Mouse (Mus musculus) heart, embryonic 12.5 days (tissue): ENCODE results near the gene Tcf7l2. TPM values are rescaled to one million over a fixed set of nuclear protein-coding genes. Genes with fewer than 3 reads are reported as not detected.

Source experiments
- ATAC-seq: fragments of 200-750 bp; cut with Nextera tagmentation; 2 replicates; pipeline ENCODE4 v1.8.0; 2017; ENCODE audit warnings: moderate TSS enrichment, moderate library complexity; ENCODE audit not compliant: insufficient number of reproducible peaks, low FRiP score
- H3K27ac ChIP-seq: fragments of 300-500 bp; sonication (generic); 2 replicates; pipeline ENCODE4 v1.5.1; 2016; ENCODE audit warnings: mild to moderate bottlenecking, moderate library complexity; ENCODE audit not compliant: poor library complexity, severe bottlenecking
- H3K27me3 ChIP-seq: fragments of 300-500 bp; sonication (generic); replicated peaks from 2 replicates; pipeline ENCODE4 v1.6.1; 2016; ENCODE audit warnings: mild to moderate bottlenecking, moderate library complexity
- H3K36me3 ChIP-seq: fragments of 300-500 bp; sonication (generic); 2 replicates; pipeline ENCODE4 v1.6.1; 2016; ENCODE audit warnings: mild to moderate bottlenecking, moderate library complexity
- H3K4me1 ChIP-seq: fragments of 300-500 bp; sonication (generic); replicated peaks from 2 replicates; pipeline ENCODE4 v1.6.1; 2016; ENCODE audit warnings: mild to moderate bottlenecking
- H3K4me2 ChIP-seq: fragments of 300-500 bp; sonication (generic); 2 replicates; pipeline ENCODE4 v1.6.1; 2016; ENCODE audit warnings: mild to moderate bottlenecking, moderate library complexity
- H3K4me3 ChIP-seq: fragments of 300-500 bp; sonication (generic); 2 replicates; pipeline ENCODE4 v1.5.1; 2016; ENCODE audit warnings: mild to moderate bottlenecking
- H3K9ac ChIP-seq: fragments of 300-500 bp; sonication (generic); 2 replicates; pipeline ENCODE4 v1.6.1; 2016; ENCODE audit warnings: mild to moderate bottlenecking, moderate library complexity
- H3K9me3 ChIP-seq: fragments of 300-500 bp; sonication (generic); replicated peaks from 2 replicates; pipeline ENCODE4 v1.6.1; 2016; ENCODE audit warnings: mild to moderate bottlenecking, moderate library complexity
- WGBS: fragments of 180-500 bp; shearing (Covaris S2); methylation state at CpG from one replicate; pipeline ENCODE4 v1.1.7; 2016; 5-methylcytosine and 5-hydroxymethylcytosine counted together
- polyA plus RNA-seq: library from polyadenylated mRNA; unstranded; fragments of >200 nt; fragmentation: Nextera tagmentation; extraction: Ambion mirVana; gene quantifications from 2 replicates; pipeline ENCODE4 v1.2.1, GENCODE M21; 2016

Tcf7l2 gene
- polyA plus RNA-seq, 1 experiment from 2014 or later: 59.7 TPM

DNA sequence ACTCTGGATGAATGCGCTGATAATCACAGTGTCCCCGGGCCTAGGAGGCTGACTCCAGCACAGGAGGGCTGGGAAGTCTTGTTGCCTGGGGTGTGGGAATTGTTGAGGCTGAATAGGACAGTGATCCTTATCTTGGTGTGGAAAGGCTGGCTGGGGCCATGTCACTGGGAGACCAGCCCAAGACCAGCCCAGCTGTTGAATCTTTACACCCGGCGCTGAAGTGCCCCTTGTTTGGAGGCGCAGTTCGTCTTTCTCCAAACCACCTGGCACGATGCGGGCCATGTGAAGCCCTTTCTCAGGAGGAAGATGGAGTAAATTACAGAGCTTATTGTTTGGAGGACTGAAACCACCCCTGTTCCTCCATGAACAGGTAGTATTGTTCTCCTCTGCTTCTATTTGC, 15.1 kb downstream of the Tcf7l2 start:
- H3K27ac ChIP-seq: peak overlapping the region; percentile 70
- H3K4me1 ChIP-seq: peaks cover 65% of the 10 kb centered on the region
- H3K27me3 ChIP-seq: no peaks in the 10 kb centered on the region
- H3K9ac ChIP-seq: no peak overlapping the region
- 48% methylated on average over 8 of the region's 8 CpGs for WGBS
- H3K36me3 ChIP-seq: peaks cover 4% of the 10 kb centered on the region; the same call in 1 of the 2 replicates
- H3K9me3 ChIP-seq: no peaks in the 10 kb centered on the region
- no peak overlapping the region for H3K4me3 ChIP-seq
- peak overlapping the region; percentile 42; the same call in 1 of the 2 replicates for H3K4me2 ChIP-seq
- no peak for ATAC-seq

DNA sequence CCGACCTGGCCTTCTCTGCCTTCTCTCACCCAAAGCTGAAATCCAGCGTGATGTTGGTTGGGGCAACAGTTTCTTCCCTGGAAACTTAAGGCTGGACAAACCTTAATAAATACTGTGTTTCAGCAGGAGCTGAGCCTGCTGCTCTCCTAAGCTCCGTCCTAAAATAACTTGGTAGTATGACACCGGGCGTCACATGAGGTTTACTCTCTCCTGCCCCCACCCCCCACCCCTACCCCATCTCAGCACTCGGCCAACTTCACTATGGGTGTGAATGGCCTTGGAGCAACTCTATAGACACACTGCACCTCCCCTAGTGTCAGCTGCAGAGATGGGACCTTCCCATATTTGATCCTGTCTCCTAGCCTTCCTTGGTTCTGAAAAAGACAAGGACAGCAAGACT, 15.8 kb downstream of the Tcf7l2 start:
- Histone ChIP-seq H3K9me3 (peaks cover 3% of the 10 kb centered on the region), H3K36me3 (peaks cover 8% of the 10 kb centered on the region), H3K9ac (no peak overlapping the region), H3K4me1 (peaks cover 61% of the 10 kb centered on the region), H3K27me3 (no peaks in the 10 kb centered on the region), H3K4me2 (peak overlapping the region; percentile 42), H3K4me3 (no peak overlapping the region), H3K27ac (peak overlapping the region; percentile 70)
- ATAC-seq: peak; percentile 19; the same call in 1 of the 2 replicates
- WGBS: 56% methylated on average over 6 of the region's 6 CpGs

DNA sequence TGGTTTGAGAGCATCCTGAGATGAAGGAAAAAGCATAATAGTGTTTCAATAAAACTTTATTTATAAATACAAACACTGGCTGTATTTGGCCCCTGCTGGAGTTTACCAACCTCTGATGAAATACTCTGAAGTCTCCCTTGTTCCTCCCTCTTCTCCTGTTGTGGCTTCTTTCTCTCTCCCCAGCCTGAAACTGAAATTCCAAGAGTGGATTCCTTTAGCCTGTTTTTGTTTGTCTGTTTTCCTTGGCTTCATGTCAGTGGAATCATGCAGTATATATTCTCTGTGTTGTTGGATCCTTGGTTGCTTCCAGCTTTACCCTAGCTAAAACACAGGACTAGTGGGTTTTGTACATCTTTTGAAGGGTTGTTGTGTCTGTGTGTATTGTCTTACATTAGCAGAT, 16.5 kb downstream of the Tcf7l2 start:
- Histone ChIP-seq H3K4me3 (no peak overlapping the region), H3K4me1 (peaks cover 61% of the 10 kb centered on the region)
- no peak for ATAC-seq

DNA sequence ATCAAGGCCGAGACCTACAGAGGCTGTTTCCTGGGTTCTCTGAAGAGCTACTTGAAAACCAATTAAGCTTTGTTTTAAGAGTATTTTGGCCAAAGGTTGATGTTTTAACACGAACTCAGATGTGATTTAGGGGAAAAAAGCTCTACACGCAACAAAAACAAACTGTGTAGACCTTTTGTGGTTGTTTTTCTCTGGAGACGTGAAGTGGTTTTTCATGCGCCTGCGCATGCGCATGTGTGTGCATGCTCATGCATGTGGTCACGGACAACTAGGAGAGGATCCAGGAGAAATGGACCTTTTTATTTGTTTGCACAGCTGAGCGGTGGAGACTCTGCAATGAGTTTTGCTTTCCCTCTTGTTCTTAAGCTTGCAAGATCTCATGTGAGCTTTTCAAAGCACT, 17.4 kb downstream of the Tcf7l2 start:
- Histone ChIP-seq H3K4me1 (peaks cover 65% of the 10 kb centered on the region), H3K36me3 (peaks cover 12% of the 10 kb centered on the region), H3K4me2 (no peak overlapping the region), H3K4me3 (no peak overlapping the region), H3K27me3 (no peaks in the 10 kb centered on the region), H3K9me3 (peaks cover 4% of the 10 kb centered on the region), H3K9ac (no peak overlapping the region), H3K27ac (no peak overlapping the region)
- ATAC-seq: no peak
- WGBS: 91% methylated on average over 9 of the region's 9 CpGs

More for the DNA sequence above, 16.5 kb downstream of the Tcf7l2 start:
- Histone ChIP-seq H3K27me3 (no peaks in the 10 kb centered on the region), H3K36me3 (peaks cover 12% of the 10 kb centered on the region), H3K4me2 (no peak overlapping the region), H3K9ac (no peak overlapping the region), H3K27ac (no peak overlapping the region), H3K9me3 (peaks cover 4% of the 10 kb centered on the region)

DNA sequence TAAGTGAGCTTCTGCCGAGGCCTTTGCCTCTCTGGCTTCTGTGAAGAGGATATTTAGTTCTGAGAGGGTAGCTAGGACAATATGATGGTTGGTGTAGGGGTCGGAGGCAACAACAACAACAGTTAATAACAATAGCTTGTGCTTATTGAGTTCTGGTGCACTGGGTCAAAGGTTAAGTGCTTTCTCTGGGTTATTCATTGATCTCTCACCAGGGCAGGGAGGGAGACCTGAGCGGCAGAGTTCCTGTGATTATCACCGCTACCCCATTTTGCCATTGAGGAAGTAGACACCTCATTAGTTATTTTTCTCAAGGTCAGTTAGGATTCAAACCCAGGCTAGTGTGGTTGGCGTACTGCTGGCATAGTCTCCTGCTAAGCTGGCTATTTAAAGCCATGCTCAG, 19.5 kb downstream of the Tcf7l2 start:
- Histone ChIP-seq H3K36me3 (peaks cover 9% of the 10 kb centered on the region), H3K4me2 (no peak overlapping the region), H3K27me3 (no peaks in the 10 kb centered on the region), H3K4me3 (no peak overlapping the region), H3K27ac (no peak overlapping the region), H3K4me1 (peaks cover 55% of the 10 kb centered on the region), H3K9me3 (peaks cover 4% of the 10 kb centered on the region), H3K9ac (no peak overlapping the region)
- 72% methylated on average over 5 of the region's 5 CpGs for WGBS
- ATAC-seq: no peak

DNA sequence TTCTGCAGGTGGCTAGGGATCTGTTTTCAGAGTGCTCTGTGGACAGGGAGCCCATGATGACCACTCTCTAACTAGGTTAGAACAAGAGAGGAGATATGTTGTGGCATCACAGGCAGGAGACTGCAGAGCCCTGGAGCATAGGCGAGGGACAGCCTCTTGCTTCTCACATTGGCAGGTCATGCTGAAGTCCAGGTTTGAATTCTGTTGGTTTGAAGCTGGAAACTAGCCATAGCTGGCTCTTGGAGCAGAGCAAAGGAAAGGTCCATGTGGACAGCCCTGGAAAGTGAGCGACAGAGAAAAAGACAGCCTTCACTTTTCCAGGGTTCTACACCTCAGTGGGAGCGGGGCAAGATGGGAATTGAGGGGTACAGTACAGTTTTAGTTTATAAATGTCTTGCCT, 20.6 kb downstream of the Tcf7l2 start:
- Histone ChIP-seq H3K36me3 (peaks cover 9% of the 10 kb centered on the region), H3K4me2 (no peak overlapping the region)

DNA sequence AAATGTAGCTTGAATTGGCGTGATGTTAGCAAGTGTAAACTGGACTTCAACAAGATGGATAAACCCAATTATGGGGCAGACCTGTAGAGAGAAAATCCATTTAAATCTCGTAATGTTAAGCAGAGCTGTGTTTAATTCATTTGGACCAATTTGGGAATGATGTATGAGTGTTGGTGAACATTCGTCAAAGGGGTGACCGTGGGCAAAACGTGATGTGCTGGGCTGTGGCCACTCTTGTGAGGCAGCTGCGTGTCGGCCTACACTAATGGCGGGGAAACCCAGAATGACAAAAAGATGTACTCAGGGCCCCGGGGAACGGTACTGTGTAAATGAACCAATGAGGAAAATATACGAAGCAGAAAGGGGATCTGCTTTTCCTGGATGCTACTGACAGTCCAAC, 24.2 kb downstream of the Tcf7l2 start:
- no peak overlapping the region for H3K4me3 ChIP-seq
- H3K36me3 ChIP-seq: peaks cover 11% of the 10 kb centered on the region
- peaks cover 62% of the 10 kb centered on the region for H3K4me1 ChIP-seq

More for the DNA sequence above, 20.6 kb downstream of the Tcf7l2 start:
- peaks cover 50% of the 10 kb centered on the region for H3K4me1 ChIP-seq
- no peak for ATAC-seq
- H3K9ac ChIP-seq: no peak overlapping the region
- no peak overlapping the region for H3K27ac ChIP-seq
- H3K27me3 ChIP-seq: no peaks in the 10 kb centered on the region
- no peak overlapping the region for H3K4me3 ChIP-seq
- peaks cover 4% of the 10 kb centered on the region for H3K9me3 ChIP-seq
- WGBS: 95% methylated on average over 3 of the region's 3 CpGs

DNA sequence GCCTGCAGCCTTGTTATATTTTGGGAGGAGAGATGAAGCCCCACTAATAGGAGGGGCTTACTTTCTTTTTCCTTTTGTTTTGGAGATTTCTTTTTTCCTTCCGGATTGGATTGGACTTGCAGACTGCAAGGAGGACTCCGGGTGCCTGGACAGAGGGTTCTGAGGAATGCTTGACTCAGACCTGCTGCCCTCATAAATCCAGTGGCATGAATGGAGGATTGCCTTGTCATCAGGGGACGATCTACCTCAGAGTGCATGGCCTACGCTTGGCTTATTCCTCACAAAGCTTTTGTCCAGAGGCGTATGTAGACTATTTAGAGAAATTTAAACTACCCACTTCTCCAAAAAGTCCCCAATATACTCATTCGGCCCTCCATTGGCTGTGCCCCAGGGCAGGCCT, 25.5 kb downstream of the Tcf7l2 start:
- WGBS: 82% methylated on average over 6 of the region's 6 CpGs
- Histone ChIP-seq H3K9ac (peak overlapping the region; percentile 45; the same call in 1 of the 2 replicates), H3K4me3 (no peak overlapping the region), H3K9me3 (peaks cover 4% of the 10 kb centered on the region), H3K27me3 (no peaks in the 10 kb centered on the region), H3K27ac (no peak overlapping the region), H3K36me3 (peaks cover 9% of the 10 kb centered on the region), H3K4me2 (no peak overlapping the region), H3K4me1 (peaks cover 74% of the 10 kb centered on the region)
- no peak for ATAC-seq

More for the DNA sequence above, 24.2 kb downstream of the Tcf7l2 start:
- H3K4me2 ChIP-seq: no peak overlapping the region
- H3K27ac ChIP-seq: no peak overlapping the region
- no peak for ATAC-seq
- WGBS: 86% methylated on average over 11 of the region's 11 CpGs
- H3K27me3 ChIP-seq: no peaks in the 10 kb centered on the region
- no peak overlapping the region for H3K9ac ChIP-seq
- H3K9me3 ChIP-seq: peaks cover 4% of the 10 kb centered on the region

DNA sequence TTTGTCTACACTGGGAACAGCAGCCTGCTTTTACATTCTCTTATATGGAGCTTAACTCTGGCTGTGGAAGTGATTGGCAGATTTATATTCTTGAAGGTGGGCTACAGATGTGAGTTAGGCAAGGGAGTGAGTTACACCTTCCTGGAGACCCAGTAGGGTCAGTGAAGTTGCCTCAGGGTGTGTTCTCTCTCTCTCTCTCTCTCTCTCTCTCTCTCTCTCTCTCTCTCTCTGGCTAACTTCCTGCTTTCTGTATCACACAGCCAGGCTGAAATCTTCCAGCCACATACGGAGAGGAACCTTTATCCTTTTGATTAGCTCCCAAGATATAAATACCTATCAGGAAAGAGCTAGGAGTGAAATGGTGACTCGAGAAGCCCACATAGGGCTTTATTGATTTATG, 26.0 kb downstream of the Tcf7l2 start:
- no peak for ATAC-seq
- no peak overlapping the region for H3K4me2 ChIP-seq
- peaks cover 4% of the 10 kb centered on the region for H3K36me3 ChIP-seq
- WGBS: 14% methylated on average over 2 of the region's 2 CpGs
- H3K9me3 ChIP-seq: 0 out of 2 replicates have a peak, but pooled peaks cover under 1% of the 10 kb centered on the region
- peaks cover 73% of the 10 kb centered on the region for H3K4me1 ChIP-seq
- no peak overlapping the region for H3K27ac ChIP-seq
- peak overlapping the region; percentile 45 for H3K9ac ChIP-seq
- H3K27me3 ChIP-seq: no peaks in the 10 kb centered on the region
- no peak overlapping the region for H3K4me3 ChIP-seq

DNA sequence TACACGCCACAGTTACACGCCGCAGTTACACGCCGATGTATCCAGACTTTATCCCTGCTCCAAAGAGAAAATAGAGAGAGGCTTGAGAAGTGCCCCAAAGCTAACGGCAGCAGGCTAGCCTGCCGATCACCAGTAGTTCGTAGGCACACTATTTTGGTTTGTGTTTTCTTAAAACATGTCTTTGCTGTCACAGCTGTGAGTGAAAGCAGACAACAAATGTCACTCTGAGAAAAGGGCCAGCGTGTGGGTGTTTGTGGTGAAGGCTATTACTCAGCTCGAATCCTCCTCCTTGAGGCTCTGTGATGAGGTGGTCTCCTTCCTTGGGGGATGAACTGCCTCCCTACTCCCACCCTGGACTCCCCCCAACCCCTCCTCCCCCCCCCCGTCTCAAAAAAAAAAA, 26.6 kb downstream of the Tcf7l2 start:
- no peak overlapping the region for H3K4me3 ChIP-seq
- H3K36me3 ChIP-seq: 0 out of 2 replicates have a peak, but pooled peaks cover 2% of the 10 kb centered on the region
- 36% methylated on average over 11 of the region's 11 CpGs for WGBS
- no peak overlapping the region for H3K4me2 ChIP-seq
- H3K9ac ChIP-seq: no peak overlapping the region
- no peak for ATAC-seq
- H3K9me3 ChIP-seq: no peaks in the 10 kb centered on the region
- H3K4me1 ChIP-seq: peaks cover 73% of the 10 kb centered on the region
- no peaks in the 10 kb centered on the region for H3K27me3 ChIP-seq
- H3K27ac ChIP-seq: 0 out of 2 replicates have a peak overlapping the region, but pooled peaks have one; percentile 14

DNA sequence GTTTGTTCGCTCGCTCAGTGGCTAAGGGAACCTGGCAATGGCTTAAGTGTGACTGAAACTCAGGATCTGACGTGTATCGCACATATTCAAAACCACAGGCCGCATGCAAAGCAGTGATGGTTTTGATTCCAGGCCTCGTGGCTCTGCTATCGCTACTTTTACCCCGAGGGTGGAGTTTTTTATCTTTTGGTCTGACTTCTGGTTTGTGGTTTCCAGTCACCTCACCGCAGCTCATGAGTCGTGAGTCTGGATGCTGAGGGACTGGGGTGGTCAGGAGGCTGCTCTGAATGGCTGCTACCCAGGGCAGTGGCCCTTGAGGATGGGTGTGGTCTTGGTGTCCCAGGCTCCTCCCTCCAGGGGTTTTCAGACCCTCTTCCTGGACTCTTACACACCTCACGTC, 27.3 kb downstream of the Tcf7l2 start:
- no peak for ATAC-seq
- no peak overlapping the region for H3K27ac ChIP-seq

DNA sequence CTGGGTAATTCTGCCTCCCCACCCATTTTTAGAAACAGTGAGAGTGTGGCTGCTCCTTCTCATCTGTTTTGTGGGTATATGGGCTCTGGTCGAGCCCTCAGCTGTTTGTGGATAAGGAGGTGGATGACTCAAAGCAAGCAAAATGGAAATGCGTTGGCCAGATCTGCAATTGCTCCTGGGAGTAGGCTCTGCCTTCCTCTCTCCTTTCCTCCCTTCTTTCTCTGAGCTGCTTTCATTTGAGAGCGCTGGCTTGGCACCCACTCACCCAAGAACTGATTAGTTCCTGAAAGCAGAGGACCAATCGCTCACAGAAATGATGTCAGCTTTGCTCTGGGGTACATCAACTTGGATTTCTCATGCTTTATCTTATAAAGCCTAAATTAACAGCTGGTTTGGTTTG, 32.7 kb downstream of the Tcf7l2 start:
- H3K9me3 ChIP-seq: no peaks in the 10 kb centered on the region
- WGBS: 34% methylated on average over 4 of the region's 4 CpGs
- no peaks in the 10 kb centered on the region for H3K27me3 ChIP-seq
- peak overlapping the region; percentile 47; the same call in 1 of the 2 replicates for H3K9ac ChIP-seq
- 0 out of 2 replicates have a peak, but pooled peaks cover 6% of the 10 kb centered on the region for H3K36me3 ChIP-seq
- H3K4me3 ChIP-seq: no peak overlapping the region
- H3K27ac ChIP-seq: peak overlapping the region; percentile 25; the same call in 1 of the 2 replicates
- peaks cover 66% of the 10 kb centered on the region for H3K4me1 ChIP-seq
- no peak overlapping the region for H3K4me2 ChIP-seq
- no peak for ATAC-seq

More for the DNA sequence above, 27.3 kb downstream of the Tcf7l2 start:
- H3K9ac ChIP-seq: no peak overlapping the region
- H3K4me3 ChIP-seq: no peak overlapping the region
- H3K36me3 ChIP-seq: 0 out of 2 replicates have a peak, but pooled peaks cover 2% of the 10 kb centered on the region
- H3K9me3 ChIP-seq: no peaks in the 10 kb centered on the region
- no peak overlapping the region for H3K4me2 ChIP-seq
- H3K27me3 ChIP-seq: no peaks in the 10 kb centered on the region
- peaks cover 72% of the 10 kb centered on the region for H3K4me1 ChIP-seq
- WGBS: 37% methylated on average over 11 of the region's 11 CpGs
